Mouse (Mus musculus) gastrocnemius, postnatal 10 days (tissue): Measurements from ENCODE around the gene Leng9. TPM values are rescaled to one million over a fixed set of nuclear protein-coding genes. Genes with fewer than 3 reads are reported as not detected.
"Not testable (repeated sequence)": the region's sequence is repeated elsewhere in the genome, so short reads cannot be mapped to it uniquely, and the experiment has no call there.

ENCODE experiments used
- DNase-seq: peaks from one replicate; pipeline ENCODE4 v3.0.0; 2021; ENCODE audit warnings: mixed read lengths
- long read RNA-seq, 2 experiments: library from polyadenylated mRNA; stranded (forward); transcript quantifications; one replicate each; pipeline ENCODE4 v2.0.0; 2021
- total RNA-seq, 2 experiments: library from RNA; stranded (reverse); gene quantifications; 2 replicates each; pipeline ENCODE4 v1.2.3; 2021

The Leng9 gene
- 1 to 10 TPM; 2.3 to 3.2 TPM for total RNA-seq
- long read RNA-seq, experiment 1, partial matches to known transcripts = 0 of 2 reads
- long read RNA-seq, experiment 1, other reads (novel, unspliced or antisense) = 0 of 2 reads
- long read RNA-seq, experiment 2, partial matches to known transcripts = 0 of 3 reads
- long read RNA-seq, experiment 2, other reads (novel, unspliced or antisense) = 0 of 3 reads

DNA sequence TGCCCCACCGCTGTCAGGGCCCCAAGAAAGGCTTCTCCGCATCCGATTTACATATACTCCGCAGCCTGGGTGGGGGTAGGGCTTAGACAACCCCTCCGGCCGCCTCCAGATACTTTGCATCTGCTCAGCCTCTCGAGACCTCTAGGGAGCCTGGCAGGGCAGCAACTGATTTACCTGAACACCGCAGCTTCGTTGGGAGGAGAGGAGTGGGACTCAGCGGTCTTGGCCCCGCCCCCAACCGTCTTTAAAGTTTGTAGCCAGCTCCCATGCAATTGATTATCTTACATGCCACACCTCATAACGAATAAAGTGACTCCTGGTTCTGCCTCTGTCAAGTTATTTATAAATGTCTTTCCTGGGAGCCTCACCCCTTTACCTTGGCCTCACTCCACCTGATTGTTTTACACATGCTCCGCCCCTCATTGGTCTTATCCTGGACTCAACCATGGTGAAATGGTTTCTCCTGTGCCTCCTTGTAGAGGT, at the start of gene Leng9:
Gene Leng9 (minus strand): TSS at position 316 of the 483 bp plus-strand sequence.
- no peak for DNase-seq

DNA sequence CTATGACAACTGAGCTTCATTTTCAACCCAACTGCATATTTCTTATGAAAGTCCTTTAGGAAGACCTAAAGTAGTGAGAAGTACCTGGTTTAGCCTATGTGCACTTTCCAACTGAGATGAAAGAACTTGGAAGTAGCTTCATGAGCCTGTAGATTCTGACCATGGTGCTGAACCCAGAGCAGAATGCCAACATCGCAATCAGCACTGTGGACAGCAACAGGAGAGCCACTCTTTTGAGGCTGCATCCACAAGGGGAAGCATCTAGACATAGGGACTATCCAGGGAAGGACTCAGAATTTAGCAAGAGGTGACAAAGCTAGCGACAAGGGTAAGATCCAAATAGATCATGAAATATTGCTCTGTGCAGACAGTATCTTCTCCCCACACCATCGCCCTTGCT, 28.3 kb upstream of the Leng9 start:
- DNase-seq = peak; percentile 44

DNA sequence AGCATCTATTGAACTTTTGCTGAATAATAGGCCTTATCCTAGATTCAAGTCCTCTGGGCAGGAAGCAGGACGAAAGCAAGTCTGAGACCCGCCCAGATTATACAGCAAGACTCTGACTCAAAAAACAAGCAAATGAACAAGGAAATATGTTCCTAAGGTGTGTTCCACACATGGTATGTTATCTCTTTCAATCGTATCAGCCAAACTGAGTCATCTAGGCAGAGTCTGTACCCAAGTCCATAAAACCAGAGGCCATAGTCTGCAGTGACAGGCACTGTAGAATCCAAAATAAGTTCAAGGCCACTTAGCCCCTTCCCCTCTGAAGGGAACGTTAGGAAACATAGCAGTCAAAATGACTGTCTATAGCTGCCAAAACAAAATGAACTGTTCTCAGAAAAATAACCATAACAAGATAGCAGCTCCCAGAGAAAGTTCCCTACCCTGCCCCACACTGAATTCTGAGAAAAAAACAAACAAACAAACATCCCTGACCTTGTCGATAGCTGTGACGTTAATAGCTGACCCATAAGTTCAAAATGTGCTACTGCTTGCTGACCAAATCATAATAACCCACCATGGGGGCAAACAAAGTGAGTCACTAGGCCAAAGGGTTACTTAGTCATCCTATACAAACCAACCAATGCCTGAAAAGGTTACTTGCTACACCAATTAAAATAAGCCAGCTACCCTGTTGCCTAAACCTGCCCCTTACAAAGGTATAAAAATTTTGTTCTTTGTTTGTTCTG, 20.2 kb upstream of the Leng9 start:
- DNase-seq = no peak

DNA sequence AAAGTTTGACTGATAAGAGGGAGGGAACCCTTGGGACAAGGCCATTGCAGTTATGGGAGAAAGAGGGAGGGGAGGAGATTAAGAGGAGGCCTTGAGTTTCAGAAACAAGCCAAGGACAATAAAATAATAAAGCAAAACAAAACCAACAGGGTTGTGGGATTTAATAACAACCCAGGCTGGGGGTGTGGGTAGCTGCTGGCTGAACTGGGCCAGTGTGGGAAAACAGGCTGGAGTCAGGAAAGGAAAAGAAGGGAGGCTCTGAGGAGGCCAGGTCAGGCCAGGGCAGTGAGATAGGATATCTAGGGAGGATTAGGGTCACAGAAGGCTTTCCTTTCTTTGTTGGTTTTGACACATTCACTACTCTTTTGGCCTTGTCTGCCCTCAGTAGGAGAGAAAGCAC, 16.9 kb upstream of the Leng9 start:
- DNase-seq = no peak

DNA sequence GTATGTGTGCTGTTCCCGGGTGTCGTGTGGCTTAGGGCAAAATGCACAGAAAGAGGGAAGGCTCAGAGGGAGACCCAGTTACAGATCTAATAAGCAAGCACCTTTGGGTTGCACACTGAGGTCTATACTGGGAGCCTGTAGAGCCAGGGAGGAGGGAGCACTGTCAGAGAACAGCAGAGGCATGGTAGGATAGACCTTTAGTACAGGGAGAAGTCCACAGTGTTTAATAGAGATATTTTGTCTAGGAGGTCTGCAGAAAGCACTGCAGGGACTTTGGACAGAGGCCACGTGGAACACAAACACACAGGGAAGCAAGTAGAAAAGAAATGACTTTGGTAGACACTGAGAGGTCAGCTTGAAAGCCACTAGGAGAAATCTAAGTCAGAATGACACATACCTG, 15.1 kb upstream of the Leng9 start:
- no peak for DNase-seq

DNA sequence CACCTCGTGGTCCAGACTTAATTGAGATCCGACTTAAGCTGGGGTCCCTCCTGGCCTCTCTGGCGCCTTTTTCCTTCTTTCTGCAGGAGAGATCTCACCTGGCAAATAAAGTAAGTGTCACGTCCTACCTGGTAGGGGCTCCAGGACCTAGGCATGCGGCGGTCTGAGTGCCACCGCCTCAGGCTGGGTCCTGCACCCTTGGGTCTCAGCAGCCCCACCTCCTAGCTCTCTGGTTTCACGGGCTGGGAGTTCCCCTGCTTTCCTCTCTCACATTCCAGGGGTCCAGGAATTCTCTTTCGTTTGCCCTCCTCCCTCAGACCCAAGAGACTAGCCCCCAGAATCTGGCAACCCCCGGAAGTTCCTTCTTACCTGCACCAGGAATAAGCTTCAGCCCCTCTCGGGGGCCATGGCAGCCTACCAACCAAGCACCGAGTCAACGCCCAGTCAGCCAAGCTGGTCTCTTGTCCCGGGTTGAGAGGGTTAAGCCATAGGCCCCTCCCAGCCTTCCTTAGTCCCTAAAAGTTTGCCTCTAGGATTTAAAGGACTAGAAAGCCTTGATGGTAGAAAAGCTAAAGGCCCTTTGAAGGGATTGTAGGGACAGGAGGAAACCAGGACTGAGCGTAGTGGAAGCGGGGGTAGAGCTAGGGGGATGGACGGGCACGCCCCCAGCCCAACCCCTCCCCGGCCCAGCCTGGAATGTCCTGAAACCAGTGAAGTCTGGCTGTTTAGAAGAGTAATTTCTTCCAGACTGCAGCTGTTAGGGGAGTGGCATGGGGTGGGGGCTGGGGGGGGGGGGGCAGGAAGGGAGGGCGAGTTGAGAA, 14.1 kb upstream of the Leng9 start, which contains the start of gene Cdc42ep5:
Gene Cdc42ep5 (minus strand): TSS at position 771 of the 821 bp plus-strand sequence.
- DNase-seq = peak; percentile 59

DNA sequence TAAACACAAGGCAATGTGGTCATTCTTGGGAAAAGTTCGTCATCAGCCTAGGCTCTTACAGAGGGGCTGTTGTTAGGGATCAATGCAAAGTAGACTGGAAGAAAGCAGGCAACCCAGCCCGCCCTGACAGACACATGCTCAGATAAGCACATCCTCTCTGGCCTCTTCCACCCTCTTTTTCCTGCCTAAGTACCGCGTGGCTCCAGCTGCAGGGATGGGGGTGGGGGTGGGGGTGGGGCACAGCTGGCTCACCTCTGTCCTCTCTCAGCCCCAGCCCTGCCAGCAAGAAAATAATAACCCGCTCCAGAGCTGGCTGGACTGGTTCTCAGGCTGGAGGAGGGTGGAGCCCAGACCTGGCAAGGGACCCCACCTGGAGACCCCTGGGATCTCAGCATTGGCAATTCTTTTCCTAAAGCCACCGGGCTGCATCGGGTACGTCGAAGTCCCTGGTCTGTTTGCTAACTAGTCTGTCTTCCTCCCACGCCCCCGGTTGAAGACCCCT, 13.4 kb upstream of the Leng9 start:
- DNase-seq = no peak

DNA sequence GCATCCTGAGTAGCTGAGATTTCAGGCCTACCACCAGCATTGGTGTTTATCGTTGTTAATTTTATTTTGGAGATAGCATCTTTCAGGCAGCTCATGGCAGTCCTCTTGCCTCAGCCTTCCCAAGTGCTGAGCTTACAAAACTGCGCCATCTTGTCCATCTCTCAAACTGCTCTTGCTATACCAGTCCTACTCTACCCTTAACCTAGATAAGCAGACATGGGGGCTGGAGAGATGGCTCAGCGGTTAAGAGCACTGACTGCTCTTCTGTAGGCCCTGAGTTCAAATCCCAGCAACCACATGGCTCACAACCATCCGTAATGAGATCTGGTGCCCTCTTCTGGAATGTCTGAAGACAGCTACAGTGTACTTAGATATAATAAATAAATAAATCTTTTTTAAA, 11.4 kb upstream of the Leng9 start:
- DNase-seq = not testable (repeated sequence)

DNA sequence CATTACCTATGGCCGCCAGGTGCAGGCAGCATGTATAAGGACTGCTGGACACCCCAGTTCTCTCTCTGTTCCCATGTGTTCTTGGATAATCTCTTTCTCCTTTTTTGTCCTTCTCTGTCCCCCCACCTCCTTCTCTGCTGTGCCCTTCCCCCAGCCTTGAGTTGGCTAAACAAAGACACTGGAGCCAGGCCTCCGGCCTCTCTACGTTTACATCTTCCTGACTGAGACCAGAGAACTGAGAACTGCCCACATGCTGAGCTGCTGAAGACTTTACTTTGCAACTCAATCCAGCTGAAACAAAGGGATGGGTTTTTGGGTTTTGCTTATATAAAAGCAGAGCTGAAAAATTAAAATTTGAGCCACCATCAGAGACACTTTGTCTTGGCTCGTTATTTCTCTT, 4.8 kb upstream of the Leng9 start:
- DNase-seq = no peak

DNA sequence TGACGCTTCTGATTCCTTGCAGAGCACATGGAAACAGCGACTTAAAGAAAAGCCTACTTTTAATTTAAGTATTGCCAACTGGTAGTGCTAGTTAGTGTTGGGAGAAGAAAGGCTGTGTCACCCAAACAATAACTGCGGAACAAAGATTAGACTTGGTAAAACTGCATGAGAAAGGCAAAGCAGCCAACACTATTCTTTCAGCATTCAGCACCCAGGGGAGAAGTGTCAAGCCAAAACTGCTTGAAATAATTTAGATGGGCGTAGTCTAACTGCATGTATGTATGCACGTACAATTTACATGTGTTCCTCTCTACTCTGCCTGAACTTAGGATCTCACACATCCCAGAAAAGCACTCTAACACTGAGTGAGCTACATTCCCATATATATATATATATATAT, 4.2 kb upstream of the Leng9 start:
- DNase-seq = no peak

DNA sequence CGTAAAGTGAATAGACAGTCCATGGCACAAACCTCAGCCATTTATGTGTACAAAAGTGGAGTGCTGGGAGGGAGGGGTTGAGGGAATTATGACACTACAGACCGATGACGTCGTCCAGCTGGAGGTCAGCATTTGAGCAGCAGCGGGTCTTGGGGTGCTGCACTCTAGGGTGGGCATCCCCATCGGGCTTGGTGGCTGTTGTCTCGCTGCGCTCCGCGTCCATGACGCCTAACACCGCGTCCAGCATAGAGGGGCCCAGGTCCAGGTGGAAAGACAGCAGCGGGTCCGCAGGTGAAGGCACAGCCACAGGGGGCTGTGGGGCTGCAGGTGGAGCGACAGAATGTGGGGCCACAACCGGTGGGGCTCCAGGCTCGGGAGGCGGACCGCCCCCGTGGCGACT, 1.1 kb upstream of the Leng9 start:
- DNase-seq = no peak

DNA sequence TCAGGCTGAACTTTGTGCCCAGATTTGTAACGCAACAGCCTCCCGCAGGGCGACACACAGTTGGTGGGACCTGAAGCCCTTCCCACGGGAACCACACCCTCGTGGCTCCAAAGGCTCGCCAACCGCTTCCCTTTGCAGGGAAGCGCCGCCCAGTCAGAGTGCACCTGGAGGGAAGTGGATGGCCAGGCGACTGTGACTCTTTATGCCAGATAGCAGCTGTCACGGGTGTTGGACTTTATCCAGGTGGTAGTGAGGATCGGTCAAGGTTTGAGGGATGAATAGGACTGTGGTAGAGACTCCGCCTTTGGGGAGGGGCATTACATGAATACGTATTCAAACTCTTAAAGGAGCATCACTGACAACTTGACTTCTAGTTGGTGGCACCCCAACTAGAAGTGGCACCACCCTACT, 642 bp upstream of the Leng9 start:
- no peak for DNase-seq

DNA sequence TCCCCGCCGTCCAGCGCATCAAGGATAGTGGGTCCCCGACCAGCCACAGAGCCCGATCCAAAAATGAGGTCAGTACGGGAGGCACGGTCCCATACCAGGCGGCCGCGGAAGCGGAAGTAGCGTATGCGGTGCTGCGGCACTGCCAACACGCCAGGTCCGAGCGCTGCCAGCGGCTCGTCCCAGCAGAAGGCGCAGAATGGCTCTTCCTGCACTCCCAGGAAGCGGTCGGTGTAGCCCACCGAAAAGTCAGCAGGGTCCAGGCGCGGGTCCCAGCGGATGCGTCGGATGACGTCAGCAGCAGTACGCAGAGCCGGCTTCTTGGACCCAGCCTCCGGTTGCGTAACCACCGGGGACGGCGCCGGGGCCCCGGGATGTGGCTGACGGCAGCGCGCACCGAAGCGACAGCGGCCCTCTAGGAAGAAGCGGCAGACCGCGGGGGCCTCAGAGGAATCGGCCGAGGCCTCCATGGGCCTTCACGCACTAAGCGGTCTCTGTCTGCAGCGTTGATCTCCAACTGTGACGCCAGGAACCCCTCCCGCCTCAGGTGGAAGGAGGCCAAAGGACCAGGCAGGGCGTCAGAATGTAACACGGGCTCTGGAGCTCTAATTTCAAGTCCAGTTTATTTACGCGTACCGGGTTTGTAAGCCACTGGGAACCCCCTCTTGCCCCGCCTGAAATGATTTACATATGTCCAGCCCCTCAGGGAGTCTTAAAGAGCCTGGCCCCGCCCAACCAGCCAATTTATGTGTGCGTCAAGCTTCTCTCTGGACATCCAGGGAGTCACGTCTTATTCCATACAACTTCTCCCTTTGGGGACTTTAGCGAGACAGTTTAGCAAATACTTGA, 742 bp downstream of the Leng9 start:
- peak; percentile 77 for DNase-seq

DNA sequence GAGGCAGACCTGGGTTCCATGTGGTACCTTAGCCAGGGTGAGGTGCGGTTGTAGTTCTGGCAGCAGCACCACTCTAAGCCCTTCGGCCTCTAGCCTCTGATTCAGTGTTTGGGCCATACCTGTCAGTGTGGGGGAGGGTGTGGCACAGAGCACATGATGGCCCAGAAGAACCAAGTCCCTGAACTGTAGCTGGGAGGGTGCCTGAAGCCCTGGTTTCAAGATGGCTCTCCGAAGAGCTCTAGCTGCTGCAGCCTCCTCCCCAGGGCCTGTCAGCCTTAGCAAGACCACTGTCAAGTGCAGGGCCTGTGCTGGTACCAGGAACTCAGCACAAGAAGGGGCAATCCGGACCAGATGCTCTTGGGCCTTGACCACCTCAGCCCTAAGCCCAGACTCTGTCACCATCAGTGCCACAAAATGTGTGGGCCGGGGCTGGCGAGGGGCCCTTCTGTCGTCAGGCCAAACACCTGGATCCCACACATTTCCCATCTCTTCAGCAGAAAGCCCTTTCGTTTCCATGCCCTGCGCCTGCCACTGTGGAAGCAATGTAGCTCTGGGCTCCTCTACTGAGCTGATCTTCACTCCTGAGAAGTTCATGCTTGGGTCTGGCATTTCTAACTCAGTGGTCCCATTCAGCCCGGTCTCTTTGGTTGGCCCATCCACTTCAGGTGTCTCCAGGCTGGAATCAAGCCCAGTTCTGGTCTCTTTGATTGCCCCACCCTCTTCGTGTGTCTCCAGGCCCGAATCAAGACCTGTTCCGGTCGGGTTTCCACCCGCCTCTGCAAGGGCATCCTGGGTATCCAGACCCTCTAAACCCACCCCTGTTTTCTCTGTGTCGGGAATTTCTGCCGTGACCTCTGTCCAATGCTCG, 1.6 kb downstream of the Leng9 start:
- no peak for DNase-seq

DNA sequence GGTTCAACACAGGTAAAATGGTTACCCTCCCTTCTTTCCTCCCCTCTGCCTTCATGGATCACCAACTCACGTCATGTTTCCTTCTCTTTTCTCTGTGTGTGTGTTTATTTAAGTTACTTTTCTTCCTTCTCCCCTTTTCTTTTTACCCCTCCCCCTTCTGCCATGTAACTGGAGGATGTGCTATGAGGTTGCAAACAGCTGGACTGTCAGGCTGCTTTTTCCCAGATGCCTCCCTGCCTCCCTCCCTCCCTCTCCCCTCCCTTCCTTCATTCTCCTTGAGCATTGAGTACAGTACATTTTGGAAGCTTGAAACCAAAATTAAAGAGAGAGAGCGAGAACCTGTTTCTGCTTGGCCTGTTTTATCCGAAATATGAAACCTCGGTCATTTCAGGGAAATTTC, 2.3 kb downstream of the Leng9 start:
- no peak for DNase-seq

DNA sequence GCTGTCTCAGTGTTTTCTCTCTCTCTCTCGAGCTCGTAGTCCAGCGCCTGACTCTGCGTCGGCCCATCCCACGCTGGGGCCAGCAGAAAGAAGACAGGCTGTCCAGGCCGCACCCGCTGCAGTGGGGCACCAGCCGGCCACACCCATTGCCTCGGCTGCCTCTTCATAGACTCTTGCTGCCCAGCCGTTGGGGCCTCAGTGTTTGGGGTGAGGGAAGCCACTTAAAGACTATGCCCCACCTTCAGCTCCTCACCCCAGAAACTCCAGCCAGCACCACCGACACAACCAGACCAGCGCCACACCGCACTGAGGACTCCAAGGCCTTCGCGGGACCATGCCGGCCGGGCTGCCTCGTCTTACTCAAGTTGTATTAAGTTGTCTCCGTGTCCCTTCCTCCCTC, 2.8 kb downstream of the Leng9 start:
- no peak for DNase-seq

DNA sequence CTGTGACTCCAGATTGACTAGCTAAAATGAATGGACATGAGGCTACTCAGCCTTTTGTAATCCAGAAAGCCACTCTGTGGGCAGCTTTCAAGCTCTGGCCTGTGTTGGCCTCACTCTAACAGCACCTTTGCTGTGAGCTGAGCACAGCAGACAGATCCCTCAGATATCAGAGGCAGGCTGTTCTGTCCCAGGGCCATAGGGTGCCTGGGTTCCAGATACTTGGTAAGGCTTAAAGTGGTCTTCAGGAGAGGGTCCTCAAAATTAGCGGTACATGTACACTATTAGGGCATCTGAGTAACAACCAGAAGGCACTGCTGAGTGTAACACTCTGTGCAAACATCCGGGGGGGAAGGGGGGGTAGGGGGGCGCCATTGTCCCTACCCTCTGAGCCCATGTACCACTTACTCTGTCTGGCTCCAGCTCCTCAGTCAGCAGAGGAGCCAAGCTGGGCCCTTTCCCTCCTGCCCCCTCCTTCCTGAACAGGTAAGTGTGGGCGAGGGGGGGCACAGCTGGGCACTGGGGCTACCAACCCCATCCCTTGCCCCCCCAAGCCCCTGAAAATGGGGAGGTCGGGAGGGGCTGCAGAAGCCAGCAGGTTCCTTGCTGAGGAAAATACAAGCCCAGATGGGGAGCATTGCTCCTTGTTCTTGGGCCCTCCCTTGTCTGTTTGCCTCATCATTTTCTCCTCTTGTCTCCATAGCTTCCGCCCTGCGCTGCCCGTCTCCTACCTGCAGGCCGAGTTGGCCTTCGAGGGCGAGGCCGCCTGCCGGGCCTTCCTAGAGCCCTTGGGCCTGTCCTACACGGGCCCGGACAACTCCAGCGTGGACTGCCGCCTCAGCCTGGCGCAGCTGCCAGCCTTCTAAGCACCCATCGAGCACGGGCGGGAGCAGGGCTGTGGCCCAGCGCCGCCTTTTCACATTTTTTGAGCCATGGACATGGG, 3.7 kb downstream of the Leng9 start:
- DNase-seq = no peak

DNA sequence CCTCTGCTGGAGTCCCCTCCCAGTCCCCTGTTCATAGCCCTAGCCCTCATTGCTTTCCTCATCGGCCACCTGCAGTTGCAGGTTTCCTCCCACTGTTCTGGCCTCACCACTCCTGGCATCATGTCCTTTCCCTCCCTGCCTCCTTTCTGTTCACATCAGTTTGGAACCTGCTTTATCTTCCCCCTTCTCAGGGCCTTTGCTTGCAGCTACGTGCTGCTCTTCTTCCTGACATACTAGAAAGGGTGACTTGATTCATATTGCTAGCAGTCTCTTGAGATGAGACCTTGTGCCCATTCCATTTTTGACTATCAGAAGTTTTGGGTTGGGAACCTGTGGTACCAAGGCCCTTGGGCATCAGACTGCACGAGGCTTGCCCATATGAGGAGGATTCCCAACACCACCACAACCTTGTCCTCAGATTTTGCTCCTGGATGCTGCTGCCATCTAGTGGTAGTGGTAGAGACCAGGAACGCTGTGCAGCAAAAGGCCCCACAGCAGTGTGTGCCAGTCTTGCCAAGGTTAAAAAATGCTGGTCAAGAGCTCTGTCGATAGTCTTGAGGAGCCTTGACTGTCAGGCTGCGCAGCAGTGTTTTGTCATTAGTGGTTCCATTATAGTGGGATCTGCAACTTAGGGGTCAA, 4.5 kb downstream of the Leng9 start:
- DNase-seq = no peak
